Mouse (Mus musculus): Measurements from ENCODE around the gene Csnk2a1. TPM values are rescaled to one million over a fixed set of nuclear protein-coding genes. Genes with fewer than 3 reads are reported as not detected.
"Not testable (repeated sequence)": the region's sequence is repeated elsewhere in the genome, so short reads cannot be mapped to it uniquely, and the experiment has no call there.

Csnk2a1 gene
- polyA plus RNA-seq, 1 experiment, result 1.0 TPM

GRCm38 (mm10) chr2:152190161-152190560 is 36.5 kb upstream of the Csnk2a1 start:
- no peaks in the 10 kb centered on the region for H3K36me3 ChIP-seq (ENCODE audit: control insufficient read depth)

GRCm38 (mm10) chr2:152192591-152193345 is 33.9 kb upstream of the Csnk2a1 start:
- Histone ChIP-seq H3K9me3 (ENCODE audit: control insufficient read depth, low read length) (no peaks in the 10 kb centered on the region), H3K4me3 (replicated peaks) (no peak overlapping the region), H3K27me3 (ENCODE audit: control insufficient read depth) (no peaks in the 10 kb centered on the region), H3K4me1 (ENCODE audit: control insufficient read depth) (peaks cover 39% of the 10 kb centered on the region), H3K36me3 (ENCODE audit: control insufficient read depth) (no peaks in the 10 kb centered on the region)
- TF ChIP-seq GATA1 (IDR thresholded peaks at IDR 0.05; ENCODE audit: low read length), result no peak
- no peak for TF ChIP-seq TAL1 (IDR thresholded peaks at IDR 0.05; ENCODE audit: low read length)

More at GRCm38 (mm10) chr2:152190161-152190560, 36.5 kb upstream of the Csnk2a1 start:
- Histone ChIP-seq H3K4me3 (replicated peaks) (no peak overlapping the region), H3K4me1 (ENCODE audit: control insufficient read depth) (peaks cover 34% of the 10 kb centered on the region), H3K9me3 (ENCODE audit: control insufficient read depth, low read length) (no peaks in the 10 kb centered on the region), H3K27me3 (ENCODE audit: control insufficient read depth) (no peaks in the 10 kb centered on the region)
- TF ChIP-seq TAL1 (IDR thresholded peaks at IDR 0.05; ENCODE audit: low read length) (no peak), GATA1 (IDR thresholded peaks at IDR 0.05; ENCODE audit: low read length) (no peak)

DNA sequence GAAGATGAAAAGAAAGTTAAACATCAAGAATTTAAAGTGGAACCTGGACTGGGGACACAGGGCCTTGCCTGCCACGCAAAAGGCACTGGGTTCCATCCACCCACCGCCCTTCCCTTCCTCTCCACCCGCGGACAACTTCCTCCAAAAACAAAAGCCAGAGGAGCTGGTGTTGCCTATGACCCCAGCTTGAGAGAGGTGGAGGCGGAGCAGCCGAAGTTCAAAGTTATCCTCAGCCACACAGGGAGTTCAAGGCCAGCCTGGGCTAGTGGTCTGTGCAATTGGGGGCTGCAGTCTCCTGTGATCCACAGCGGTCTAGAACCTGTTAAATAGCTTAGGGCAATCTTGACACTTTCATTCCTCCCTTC is 33.3 kb upstream of the Csnk2a1 start:
- TF ChIP-seq TAL1 (IDR thresholded peaks at IDR 0.05; ENCODE audit: low read length) (no peak), GATA1 (IDR thresholded peaks at IDR 0.05; ENCODE audit: low read length) (no peak)
- H3K9me3 ChIP-seq (ENCODE audit: control insufficient read depth, low read length), result no peaks in the 10 kb centered on the region
- no peaks in the 10 kb centered on the region for H3K36me3 ChIP-seq (ENCODE audit: control insufficient read depth)
- peaks cover 39% of the 10 kb centered on the region for H3K4me1 ChIP-seq (ENCODE audit: control insufficient read depth)
- H3K4me3 ChIP-seq (replicated peaks), result no peak overlapping the region
- H3K27me3 ChIP-seq (ENCODE audit: control insufficient read depth), result no peaks in the 10 kb centered on the region

- Histone ChIP-seq H3K4me3 (replicated peaks) (no peak overlapping the region), H3K4me1 (ENCODE audit: control insufficient read depth) (peaks cover 37% of the 10 kb centered on the region), H3K9me3 (ENCODE audit: control insufficient read depth, low read length) (no peaks in the 10 kb centered on the region), H3K36me3 (ENCODE audit: control insufficient read depth) (no peaks in the 10 kb centered on the region), H3K27me3 (ENCODE audit: control insufficient read depth) (no peaks in the 10 kb centered on the region)
- no peak for TF ChIP-seq TAL1 (IDR thresholded peaks at IDR 0.05; ENCODE audit: low read length)
- no peak for TF ChIP-seq GATA1 (IDR thresholded peaks at IDR 0.05; ENCODE audit: low read length)
Measured at GRCm38 (mm10) chr2:152194586-152194985, 32.1 kb upstream of the Csnk2a1 start.

DNA sequence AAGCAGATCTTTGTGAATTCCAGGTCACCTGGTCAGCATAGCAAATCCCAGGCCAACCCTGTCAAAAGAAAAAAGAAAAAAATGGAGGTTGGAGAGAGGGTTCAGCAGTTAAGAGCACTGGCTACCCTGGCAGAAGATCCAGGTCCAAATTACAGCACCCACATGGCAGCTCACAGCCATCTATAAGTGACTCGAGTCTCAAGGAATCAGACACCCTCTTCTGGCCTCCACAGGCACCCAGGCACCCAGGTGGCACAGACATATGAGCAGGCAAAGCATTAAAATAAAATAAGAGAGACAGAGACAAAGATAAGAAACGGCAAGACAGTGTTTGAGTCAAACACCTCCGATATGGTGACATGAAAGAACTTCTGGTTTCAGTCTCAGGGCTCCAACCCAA is 29.7 kb upstream of the Csnk2a1 start:
- Histone ChIP-seq H3K36me3 (ENCODE audit: control insufficient read depth) (no peaks in the 10 kb centered on the region), H3K27me3 (ENCODE audit: control insufficient read depth) (no peaks in the 10 kb centered on the region), H3K4me3 (replicated peaks) (no peak overlapping the region), H3K9me3 (ENCODE audit: control insufficient read depth, low read length) (no peaks in the 10 kb centered on the region), H3K4me1 (ENCODE audit: control insufficient read depth) (peaks cover 33% of the 10 kb centered on the region)
- TF ChIP-seq GATA1 (IDR thresholded peaks at IDR 0.05; ENCODE audit: low read length), result no peak
- no peak for TF ChIP-seq TAL1 (IDR thresholded peaks at IDR 0.05; ENCODE audit: low read length)

GRCm38 (mm10) chr2:152197301-152197712 is 29.3 kb upstream of the Csnk2a1 start:
- Histone ChIP-seq H3K9me3 (ENCODE audit: control insufficient read depth, low read length) (no peaks in the 10 kb centered on the region), H3K4me3 (replicated peaks) (no peak overlapping the region), H3K36me3 (ENCODE audit: control insufficient read depth) (no peaks in the 10 kb centered on the region), H3K4me1 (ENCODE audit: control insufficient read depth) (peaks cover 31% of the 10 kb centered on the region), H3K27me3 (ENCODE audit: control insufficient read depth) (no peaks in the 10 kb centered on the region)
- TF ChIP-seq TAL1 (IDR thresholded peaks at IDR 0.05; ENCODE audit: low read length) (no peak), GATA1 (IDR thresholded peaks at IDR 0.05; ENCODE audit: low read length) (no peak)

- not testable (repeated sequence) for H3K4me1 ChIP-seq (ENCODE audit: control insufficient read depth); H3K27me3 ChIP-seq (ENCODE audit: control insufficient read depth); H3K4me3 ChIP-seq (replicated peaks); H3K9me3 ChIP-seq (ENCODE audit: control insufficient read depth, low read length); H3K36me3 ChIP-seq (ENCODE audit: control insufficient read depth)
Measured at GRCm38 (mm10) chr2:152206139-152206538, 20.5 kb upstream of the Csnk2a1 start.

- Histone ChIP-seq H3K36me3 (ENCODE audit: control insufficient read depth) (no peaks in the 10 kb centered on the region), H3K27me3 (ENCODE audit: control insufficient read depth) (no peaks in the 10 kb centered on the region), H3K4me1 (ENCODE audit: control insufficient read depth) (no peaks in the 10 kb centered on the region), H3K4me3 (replicated peaks) (no peak overlapping the region), H3K9me3 (ENCODE audit: control insufficient read depth, low read length) (peaks cover 2% of the 10 kb centered on the region; the same call in 1 of the 2 replicates)
- TF ChIP-seq GATA1 (IDR thresholded peaks at IDR 0.05; ENCODE audit: low read length), result no peak
- TF ChIP-seq TAL1 (IDR thresholded peaks at IDR 0.05; ENCODE audit: low read length), result no peak
Measured at GRCm38 (mm10) chr2:152211871-152212270, 14.8 kb upstream of the Csnk2a1 start.

DNA sequence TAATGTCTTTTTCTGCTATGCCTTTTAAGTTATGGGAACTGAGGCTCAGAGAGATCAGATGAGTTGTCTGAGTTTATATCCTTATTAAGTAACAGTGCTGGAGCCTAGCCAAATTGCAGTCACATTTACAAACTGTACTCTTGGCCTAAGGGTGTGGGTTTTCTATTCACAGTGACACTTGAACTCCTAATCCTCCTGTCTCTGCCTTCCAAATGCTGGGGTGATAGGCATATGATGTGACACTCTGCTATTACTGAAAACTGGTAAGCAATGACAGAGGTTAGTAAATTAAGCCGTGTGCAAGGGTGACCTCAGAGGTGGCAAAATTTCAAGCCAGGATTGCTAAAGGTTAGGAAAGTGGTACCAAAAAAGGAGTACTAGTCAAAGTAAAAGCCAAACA is 9.7 kb upstream of the Csnk2a1 start:
- TF ChIP-seq GATA1 (IDR thresholded peaks at IDR 0.05; ENCODE audit: low read length) (no peak), TAL1 (IDR thresholded peaks at IDR 0.05; ENCODE audit: low read length) (no peak)
- no peaks in the 10 kb centered on the region for H3K4me1 ChIP-seq (ENCODE audit: control insufficient read depth)
- no peaks in the 10 kb centered on the region for H3K36me3 ChIP-seq (ENCODE audit: control insufficient read depth)
- peaks cover 4% of the 10 kb centered on the region for H3K27me3 ChIP-seq (ENCODE audit: control insufficient read depth)
- no peak overlapping the region for H3K4me3 ChIP-seq (replicated peaks)
- H3K9me3 ChIP-seq (ENCODE audit: control insufficient read depth, low read length), result peaks cover 7% of the 10 kb centered on the region
